Mouse (Mus musculus) left cerebral cortex, postnatal 10 days (tissue): ENCODE data around the gene Slc5a11. TPM values are rescaled to one million over a fixed set of nuclear protein-coding genes. Genes with fewer than 3 reads are reported as not detected.

Experiments used
- DNase-seq, 2 experiments: peaks; one replicate each; pipeline ENCODE4 v3.0.0; 2021 to 2022; ENCODE audit warnings: low spot score in 2 of 2, mixed read lengths in 1 of 2; ENCODE audit errors: extremely low spot score in 1 of 2
- intact Hi-C: fragments of 180-260 bp; cut with DNase I; formaldehyde crosslinking; loops from one replicate; pipeline ENCODE4 v1.15.1; 2025
- total RNA-seq, 2 experiments: library from RNA; stranded (reverse); gene quantifications; 2 replicates each; pipeline ENCODE4 v1.2.3; 2021

The Slc5a11 gene
- total RNA-seq, 2 experiments from 2014 or later, result 0.28 to 0.94 TPM

- intact Hi-C loops, result no loop called here
- no peak for DNase-seq
Observed at GRCm38 (mm10) chr7:123312738-123313137, 98.2 kb downstream of the Slc5a11 start.

- no peak for DNase-seq
- intact Hi-C loops, result no loop called here
Observed at GRCm38 (mm10) chr7:123322452-123323121, 108.0 kb downstream of the Slc5a11 start.

Other genes with a start within 250 kb of the Slc5a11 start
- 10 to 100 TPM; 62.5 to 68.6 TPM for gene Rbbp6, start 249.1 kb upstream of the Slc5a11 start, total RNA-seq
- gene Tnrc6a, start 90.9 kb upstream of the Slc5a11 start, total RNA-seq, result 10 to 100 TPM; 57.9 to 59.4 TPM
- gene Lcmt1, start 155.0 kb downstream of the Slc5a11 start, total RNA-seq, result 10 to 100 TPM; 93.6 to 97.3 TPM
- 10 to 100 TPM; 14.9 to 17.4 TPM for gene Arhgap17, start 155.1 kb downstream of the Slc5a11 start, total RNA-seq
- not detected for gene Aqp8, start 247.5 kb downstream of the Slc5a11 start, total RNA-seq